Mouse (Mus musculus) cerebellum, adult (tissue): ENCODE data around the gene Paxbp1.

Source experiments
- ATAC-seq: cut with Nextera tagmentation; 2 replicates; pipeline ENCODE4 v1.9.2; 2017; ENCODE audit warnings: mild to moderate bottlenecking, moderate library complexity, mixed read lengths; ENCODE audit not compliant: insufficient number of reproducible peaks, low FRiP score, low TSS enrichment

Gene Paxbp1

GRCm38 (mm10) chr16:91004915-91005538 is 39.3 kb downstream of the Paxbp1 start:
- no peak for ATAC-seq

GRCm38 (mm10) chr16:91001098-91001497 is 43.2 kb downstream of the Paxbp1 start:
- ATAC-seq, result no peak

GRCm38 (mm10) chr16:90999827-91000226 is 44.5 kb downstream of the Paxbp1 start:
- no peak for ATAC-seq

DNA sequence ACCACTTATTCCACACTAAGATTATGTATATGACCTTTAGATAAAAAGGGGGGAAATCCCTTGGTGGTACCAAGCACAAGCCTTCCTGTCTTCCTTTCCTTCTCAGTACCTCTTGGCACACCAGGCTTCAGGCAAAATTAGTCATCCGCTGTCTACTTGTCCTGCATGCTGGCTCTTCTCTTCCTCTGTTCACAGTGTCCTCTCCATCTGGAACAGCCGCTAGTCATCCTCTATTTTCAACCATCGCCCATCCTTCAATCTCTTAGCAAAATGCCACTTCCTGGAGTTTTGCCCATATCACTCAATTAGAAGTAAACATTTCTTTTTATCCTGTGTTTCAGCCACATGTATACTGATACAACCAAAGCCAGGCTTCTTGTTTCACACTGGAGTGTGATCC is 46.5 kb downstream of the Paxbp1 start:
- no peak for ATAC-seq

DNA sequence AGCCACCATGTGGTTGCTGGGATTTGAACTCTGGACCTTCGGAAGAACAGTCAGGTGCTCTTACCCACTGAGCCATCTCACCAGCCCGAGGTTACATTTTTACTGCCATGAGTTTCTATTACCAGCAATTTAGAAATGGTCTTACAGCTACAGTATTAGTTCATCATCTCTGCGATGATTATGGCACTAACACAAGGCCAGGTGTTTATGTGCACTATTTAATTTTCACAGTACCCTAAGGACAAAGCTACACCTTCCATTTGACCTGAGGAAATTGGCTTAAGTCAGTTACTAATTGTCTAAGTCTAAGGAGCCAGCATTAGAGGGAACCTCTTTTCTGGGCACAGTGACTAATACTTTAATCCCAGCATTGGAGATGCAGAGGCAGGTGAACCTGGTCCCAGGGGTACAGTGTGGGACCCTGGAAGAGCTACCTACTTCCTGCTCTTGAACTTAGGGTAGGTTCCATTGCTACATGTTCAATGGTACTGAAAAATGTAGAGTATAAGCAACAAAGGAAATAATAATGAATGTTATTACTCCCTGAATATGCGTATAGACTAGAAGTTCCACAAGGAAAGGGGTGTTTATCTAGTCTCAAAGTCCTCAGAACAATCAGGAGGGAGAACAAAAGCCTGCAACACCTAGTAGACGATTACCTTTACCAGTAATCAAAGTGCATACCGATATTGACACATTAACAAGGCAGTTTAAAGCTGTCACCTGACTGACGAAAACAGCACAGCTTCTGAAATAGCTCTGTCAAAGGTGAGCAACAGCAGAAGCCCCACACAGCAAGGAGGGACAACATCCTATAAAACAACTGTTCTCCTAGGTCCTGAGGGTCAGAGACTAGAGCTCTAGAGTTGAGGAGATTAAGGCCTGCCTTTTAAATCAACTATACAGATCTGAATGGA is 47.8 kb downstream of the Paxbp1 start:
- no peak for ATAC-seq

GRCm38 (mm10) chr16:90995498-90995897 is 48.8 kb downstream of the Paxbp1 start:
- ATAC-seq, result no peak

DNA sequence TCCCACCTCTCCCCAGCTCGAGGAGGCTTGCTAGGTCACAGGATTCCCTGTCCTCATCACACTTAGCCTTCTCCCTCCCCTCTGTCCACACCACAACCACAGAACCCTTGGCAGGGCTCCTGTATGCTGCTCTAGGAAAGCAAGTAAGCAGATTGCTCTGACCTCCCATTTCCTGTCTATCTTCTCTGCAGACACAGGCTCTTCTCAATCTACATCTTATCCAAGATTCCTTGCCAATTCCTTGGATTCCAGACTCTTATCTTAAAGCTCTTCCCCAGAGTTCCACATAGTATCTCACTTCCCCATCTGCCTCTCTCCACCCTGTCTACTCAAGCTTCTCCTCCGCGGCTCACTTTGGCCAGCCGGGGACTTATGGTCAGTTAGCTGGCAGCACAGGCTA is 49.3 kb downstream of the Paxbp1 start:
- no peak for ATAC-seq

DNA sequence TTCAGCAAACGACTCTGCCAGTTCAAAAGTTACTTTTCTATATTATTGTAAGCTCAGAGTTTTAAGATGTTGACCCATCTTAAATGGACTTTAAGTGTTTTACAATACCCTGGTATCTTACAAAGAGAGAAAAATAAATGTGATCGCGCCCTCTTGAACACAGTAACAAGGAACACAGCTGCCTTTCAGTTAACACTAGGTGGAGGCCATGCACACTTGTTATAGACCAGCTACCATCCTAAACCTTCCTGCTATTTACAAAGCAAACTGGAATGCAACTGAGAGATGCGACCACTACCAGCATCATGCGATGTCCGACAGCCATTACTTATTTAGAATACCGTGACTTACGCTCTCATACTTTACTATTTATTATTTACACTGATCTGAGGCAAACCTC is 55.2 kb downstream of the Paxbp1 start:
- no peak for ATAC-seq

DNA sequence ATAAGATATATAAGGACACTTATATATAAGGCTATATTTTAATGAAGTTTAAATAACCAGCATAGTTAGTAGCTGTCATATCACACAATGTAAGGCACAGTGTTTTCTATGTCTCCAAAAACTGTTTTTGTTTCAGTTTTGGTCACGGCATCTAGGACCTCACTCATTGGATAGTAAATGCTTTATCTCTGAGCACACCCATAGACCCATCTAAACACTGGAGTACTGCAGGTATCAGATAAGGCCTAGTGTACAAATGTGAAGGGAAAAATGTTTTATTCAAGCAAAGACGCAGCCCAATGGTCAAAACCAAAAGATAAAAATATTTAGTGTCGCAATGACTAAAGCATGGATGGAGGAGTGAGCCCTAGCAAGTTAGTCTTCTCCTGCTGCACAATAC is 55.7 kb downstream of the Paxbp1 start:
- no peak for ATAC-seq

GRCm38 (mm10) chr16:90988039-90988438 is 56.3 kb downstream of the Paxbp1 start:
- ATAC-seq, result no peak

GRCm38 (mm10) chr16:90971004-90971403 is 73.3 kb downstream of the Paxbp1 start:
- ATAC-seq, result no peak

- no peak for ATAC-seq
Measured at GRCm38 (mm10) chr16:90966241-90966640, 78.1 kb downstream of the Paxbp1 start.

GRCm38 (mm10) chr16:90964302-90964701 is 80.0 kb downstream of the Paxbp1 start:
- no peak for ATAC-seq
